Mouse (Mus musculus) C2C12 (cell line): ENCODE measurements at regions not wholly inside any gene's neighbourhood (a gene's known extent, or its start where the extent isn't known, plus 50 kb on each side); places are given as distances from the start of the nearest gene placed in this dataset.

ENCODE experiments used
- H3K27me3 ChIP-seq: one replicate; pipeline ENCODE4 v1.6.1; 2011; ENCODE audit not compliant: control insufficient read depth, insufficient read depth, insufficient read length
- H3K36me3 ChIP-seq: one replicate; pipeline ENCODE4 v1.6.1; 2011; ENCODE audit not compliant: control insufficient read depth, insufficient read depth
- H3K4me3 ChIP-seq: one replicate; pipeline ENCODE4 v1.5.1; 2011; ENCODE audit warnings: mild to moderate bottlenecking, control low read depth; ENCODE audit not compliant: poor library complexity, insufficient read depth, severe bottlenecking
- H3K79me2 ChIP-seq: one replicate; pipeline ENCODE4 v1.6.1; 2011; ENCODE audit not compliant: control insufficient read depth, insufficient read depth
- H3K79me3 ChIP-seq: one replicate; pipeline ENCODE4 v1.6.1; 2011; ENCODE audit warnings: low read depth, control low read depth
- H3ac ChIP-seq: one replicate; pipeline ENCODE3; 2011; ENCODE audit warnings: low read depth; ENCODE audit not compliant: control insufficient read depth, insufficient read length
- CEBPB ChIP-seq: IDR thresholded peaks from one replicate; pipeline ENCODE4 v1.6.1; 2011; ENCODE audit warnings: low read depth, mild to moderate bottlenecking, control low read depth, moderate library complexity
- CTCF ChIP-seq: IDR thresholded peaks from one replicate; pipeline ENCODE4 v1.5.1; 2011; ENCODE audit not compliant: control insufficient read depth, insufficient read depth, insufficient read length
- FOSL1 ChIP-seq: IDR thresholded peaks from one replicate; pipeline ENCODE4 v1.8.0; 2011; ENCODE audit warnings: mild to moderate bottlenecking, low read length; ENCODE audit not compliant: poor library complexity, insufficient read depth, severe bottlenecking
- MAX ChIP-seq: IDR thresholded peaks from one replicate; pipeline ENCODE4 v1.6.1; 2011; ENCODE audit warnings: mild to moderate bottlenecking, control low read depth
- MYOD1 ChIP-seq: IDR thresholded peaks from one replicate; pipeline ENCODE4 v1.6.1; 2011; ENCODE audit warnings: low read depth; ENCODE audit not compliant: control insufficient read depth, insufficient read length
- MYOG ChIP-seq: IDR thresholded peaks from one replicate; pipeline ENCODE4 v1.6.1; 2011; ENCODE audit not compliant: control insufficient read depth, insufficient read length; ENCODE audit errors: extremely low read depth
- USF1 ChIP-seq: IDR thresholded peaks from one replicate; pipeline ENCODE4 v1.6.1; 2011; ENCODE audit warnings: low read depth, mild to moderate bottlenecking, control low read depth, moderate library complexity

DNA sequence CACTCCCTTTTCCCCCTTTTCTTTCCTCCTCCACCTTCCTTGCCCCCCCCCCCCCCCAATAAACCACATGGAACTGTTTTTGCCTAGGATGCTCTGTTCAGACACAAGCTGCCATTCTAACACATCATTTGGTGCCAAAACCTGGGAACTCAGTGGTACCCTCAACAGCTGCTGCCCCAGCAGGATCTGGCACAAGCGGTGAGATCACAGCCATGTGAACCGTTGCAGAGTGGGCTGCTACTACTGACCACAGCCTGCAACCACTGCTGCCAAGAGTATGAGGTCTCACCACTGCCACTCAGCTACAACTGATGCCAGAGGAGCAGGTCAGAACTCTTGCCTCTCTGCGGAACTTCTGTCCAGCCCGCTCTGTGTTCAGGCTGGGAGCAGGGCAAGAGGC lies 206.2 kb downstream of the Pcsk1 start:
- Histone ChIP-seq H3K36me3 (no peaks in the 10 kb centered on the region), H3ac (no peak overlapping the region), H3K27me3 (no peaks in the 10 kb centered on the region), H3K79me3 (no peaks in the 10 kb centered on the region), H3K4me3 (no peak overlapping the region), H3K79me2 (no peaks in the 10 kb centered on the region)
- TF ChIP-seq CTCF (no peak), MYOD1 (no peak), FOSL1 (no peak), USF1 (no peak), MAX (no peak), CEBPB (no peak), MYOG (no peak)

DNA sequence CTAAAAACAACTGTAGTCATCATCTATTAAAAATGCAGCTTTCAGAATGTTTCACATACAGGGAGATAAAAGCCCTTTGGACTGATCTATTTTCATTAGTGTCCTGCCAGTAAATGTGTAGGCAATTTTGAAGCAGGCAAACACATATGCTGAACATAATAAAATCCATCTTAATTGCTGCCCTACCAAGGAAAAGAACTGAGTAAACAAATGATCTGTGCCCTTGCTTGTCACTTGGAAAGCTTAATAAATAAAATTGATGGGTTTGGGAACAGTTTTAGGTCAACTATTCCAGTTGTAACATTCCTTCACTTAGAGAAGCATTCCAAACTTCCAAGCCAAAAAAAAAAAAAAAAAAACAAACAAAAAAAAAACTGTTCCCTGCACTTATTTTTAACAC lies 230.2 kb downstream of the Pcsk1 start:
- no peaks in the 10 kb centered on the region for H3K79me3 ChIP-seq
- no peak overlapping the region for H3K4me3 ChIP-seq
- TF ChIP-seq CEBPB, result no peak
- no peak for TF ChIP-seq MYOD1
- TF ChIP-seq FOSL1, result no peak
- no peak for TF ChIP-seq MAX
- no peak for TF ChIP-seq USF1
- no peak for TF ChIP-seq MYOG
- no peak for TF ChIP-seq CTCF
- no peaks in the 10 kb centered on the region for H3K79me2 ChIP-seq
- H3ac ChIP-seq, result no peak overlapping the region
- H3K27me3 ChIP-seq, result no peaks in the 10 kb centered on the region
- no peaks in the 10 kb centered on the region for H3K36me3 ChIP-seq

DNA sequence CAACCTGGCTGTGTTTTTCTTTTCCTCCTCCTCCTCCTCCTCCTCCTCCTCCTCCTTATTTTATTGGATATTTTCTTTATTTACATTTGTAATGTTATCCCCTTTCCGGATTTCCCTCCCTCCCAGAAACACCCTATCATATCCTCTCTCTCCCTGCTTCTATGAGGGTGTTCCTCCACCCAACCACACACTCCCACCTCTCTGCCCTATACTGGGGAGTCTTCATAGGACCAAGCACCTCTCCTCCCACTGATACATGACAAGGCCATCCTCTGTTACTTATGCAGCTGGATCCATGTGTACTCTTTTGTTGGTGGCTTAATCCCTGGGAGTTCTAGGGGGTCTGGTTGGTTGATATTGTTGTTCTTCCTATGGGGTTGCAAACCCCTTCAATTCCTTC lies 230.6 kb downstream of the Pcsk1 start:
- no peak overlapping the region for H3ac ChIP-seq

DNA sequence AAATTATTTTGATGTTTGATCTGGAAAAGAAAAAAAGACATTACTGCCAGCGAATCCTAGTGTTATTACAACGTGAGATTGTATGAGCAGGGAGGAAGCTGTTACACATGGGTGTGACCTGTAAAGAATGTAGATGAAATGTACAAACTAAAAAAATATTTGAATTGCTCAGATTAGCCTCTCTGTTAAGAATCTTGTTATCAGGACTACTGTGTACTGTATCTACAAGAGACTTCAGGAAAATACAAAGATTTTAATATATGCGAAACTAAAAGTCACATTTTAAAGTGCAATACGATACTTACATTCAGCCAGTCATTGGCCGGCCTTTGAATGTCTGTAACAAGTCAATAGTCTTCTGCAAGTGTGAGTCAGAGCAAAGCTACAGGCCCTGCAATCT lies 247.4 kb downstream of the Pcsk1 start:
- TF ChIP-seq CEBPB (no peak), MYOG (no peak), MYOD1 (no peak), MAX (no peak), FOSL1 (no peak), CTCF (no peak), USF1 (no peak)
- no peak overlapping the region for H3ac ChIP-seq
- H3K27me3 ChIP-seq, result no peaks in the 10 kb centered on the region
- no peaks in the 10 kb centered on the region for H3K79me2 ChIP-seq
- H3K79me3 ChIP-seq, result no peaks in the 10 kb centered on the region
- no peak overlapping the region for H3K4me3 ChIP-seq
- H3K36me3 ChIP-seq, result no peaks in the 10 kb centered on the region

More for the DNA sequence above, 230.6 kb downstream of the Pcsk1 start:
- no peaks in the 10 kb centered on the region for H3K27me3 ChIP-seq
- H3K4me3 ChIP-seq, result no peak overlapping the region
- TF ChIP-seq CTCF (no peak), MAX (no peak), USF1 (no peak), FOSL1 (no peak), MYOG (no peak), MYOD1 (no peak), CEBPB (no peak)
- no peaks in the 10 kb centered on the region for H3K36me3 ChIP-seq
- no peaks in the 10 kb centered on the region for H3K79me3 ChIP-seq
- no peaks in the 10 kb centered on the region for H3K79me2 ChIP-seq

DNA sequence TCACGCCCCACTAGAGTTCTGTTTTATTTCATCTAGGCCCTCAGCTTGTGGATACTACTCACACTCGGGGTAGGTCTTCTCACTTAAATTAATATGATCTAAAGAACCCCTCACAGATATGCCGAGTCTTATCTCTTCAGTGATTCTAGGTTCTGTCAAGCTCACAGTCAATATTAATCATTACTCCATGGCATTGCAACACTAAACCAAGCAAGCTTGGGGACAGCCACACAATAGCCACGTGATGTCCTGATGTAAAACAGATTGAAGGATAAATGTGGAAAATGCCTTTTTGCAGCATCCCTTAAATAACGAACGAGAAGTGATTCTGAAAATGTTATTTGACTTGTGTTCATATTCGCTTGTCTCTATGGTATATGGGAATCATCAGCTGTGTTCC lies 253.8 kb downstream of the Pcsk1 start:
- H3K36me3 ChIP-seq, result no peaks in the 10 kb centered on the region
- no peaks in the 10 kb centered on the region for H3K79me3 ChIP-seq
- H3K27me3 ChIP-seq, result no peaks in the 10 kb centered on the region
- H3K79me2 ChIP-seq, result no peaks in the 10 kb centered on the region
- TF ChIP-seq MYOG (no peak), CTCF (no peak), CEBPB (no peak), MYOD1 (no peak), FOSL1 (no peak), USF1 (no peak), MAX (no peak)
- no peak overlapping the region for H3ac ChIP-seq
- no peak overlapping the region for H3K4me3 ChIP-seq

DNA sequence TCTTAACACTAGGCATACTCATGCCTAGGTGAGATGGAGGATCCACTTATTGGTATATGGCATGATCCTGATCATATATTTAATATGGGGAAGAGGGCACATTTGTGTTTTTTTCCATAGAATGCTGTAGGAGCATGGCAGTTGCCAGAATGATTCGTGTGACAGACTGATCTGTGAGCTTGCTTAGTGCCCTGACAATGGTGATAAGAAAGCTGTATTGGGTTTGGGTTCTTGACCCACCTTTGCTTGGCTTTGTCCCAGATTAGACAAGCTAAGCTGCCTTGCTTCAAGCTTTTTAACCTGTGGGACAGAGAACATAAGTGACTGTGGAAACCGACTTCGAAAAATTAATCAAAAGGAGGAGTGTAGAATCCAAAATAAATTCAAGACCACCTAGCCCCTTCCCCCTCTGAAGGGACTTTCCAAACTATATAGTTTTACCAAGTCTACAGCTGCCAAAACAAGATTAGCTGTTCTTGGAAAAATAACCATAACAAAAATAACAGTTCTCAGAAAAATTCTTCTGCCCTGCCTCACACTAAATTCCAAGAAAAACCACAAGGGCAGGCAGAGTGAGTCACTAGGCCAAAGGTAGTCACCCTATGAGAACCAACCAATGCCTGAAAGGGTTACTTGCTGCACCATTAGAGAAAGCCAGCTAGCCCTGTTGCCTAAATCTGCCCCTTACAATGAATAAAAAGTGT lies 277.2 kb downstream of the Pcsk1 start:
- no peak overlapping the region for H3ac ChIP-seq
- no peaks in the 10 kb centered on the region for H3K36me3 ChIP-seq
- no peak overlapping the region for H3K4me3 ChIP-seq
- no peaks in the 10 kb centered on the region for H3K79me3 ChIP-seq
- H3K27me3 ChIP-seq, result no peaks in the 10 kb centered on the region
- no peak for TF ChIP-seq MYOG
- TF ChIP-seq FOSL1, result peak; percentile 63
- H3K79me2 ChIP-seq, result no peaks in the 10 kb centered on the region
